Mouse (Mus musculus): ENCODE data around the gene Cables2.

GRCm38 (mm10) chr2:180272884-180273321 is 393 bp downstream of the Cables2 start:
- TF ChIP-seq CTCF (IDR thresholded peaks at IDR 0.05; ENCODE audit: low read depth), result no peak
- no peak for TF ChIP-seq EP300 (IDR thresholded peaks at IDR 0.05; ENCODE audit: low read depth)

All from heart, postnatal 0 days (tissue).